Mouse (Mus musculus): ENCODE data around the gene Mllt6.
A peak's percentile ranks its signal among the peaks of the same experiment; 100 is the strongest.
"Not testable (repeated sequence)": the region's sequence is repeated elsewhere in the genome, so short reads cannot be mapped to it uniquely, and the experiment has no call there.

Mllt6 gene

GRCm38 (mm10) chr11:97644834-97645233 lies 18.4 kb upstream of the Mllt6 start:
- DNase-seq (ENCODE audit: extremely low spot score), result peak; percentile 71

GRCm38 (mm10) chr11:97648541-97648940 lies 14.7 kb upstream of the Mllt6 start:
- DNase-seq (ENCODE audit: extremely low spot score), result not testable (repeated sequence)

- DNase-seq (ENCODE audit: extremely low spot score), result no peak
Observed at GRCm38 (mm10) chr11:97650341-97650740, 12.9 kb upstream of the Mllt6 start.

GRCm38 (mm10) chr11:97653376-97653775 lies 9.8 kb upstream of the Mllt6 start:
- not testable (repeated sequence) for DNase-seq (ENCODE audit: extremely low spot score)

DNA sequence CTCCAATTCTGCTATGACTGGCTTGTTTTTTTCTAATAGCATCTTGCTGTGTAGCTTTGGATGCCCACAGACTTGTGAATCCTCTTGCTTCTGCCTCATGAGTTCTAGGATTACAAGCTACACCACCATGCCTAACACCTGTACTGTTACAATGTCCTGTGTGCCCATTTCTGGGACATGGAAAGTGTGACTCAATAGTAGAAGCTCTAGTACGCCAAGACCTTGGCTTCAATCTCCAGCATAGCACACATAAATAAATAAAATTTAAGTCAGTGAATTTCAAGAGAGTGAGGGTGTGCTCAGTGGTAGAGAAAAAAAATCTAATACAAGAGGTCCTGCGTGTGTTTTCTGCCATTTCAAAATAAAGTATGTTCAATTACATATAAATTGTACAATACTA lies 9.0 kb upstream of the Mllt6 start:
- DNase-seq (ENCODE audit: extremely low spot score), result no peak

DNA sequence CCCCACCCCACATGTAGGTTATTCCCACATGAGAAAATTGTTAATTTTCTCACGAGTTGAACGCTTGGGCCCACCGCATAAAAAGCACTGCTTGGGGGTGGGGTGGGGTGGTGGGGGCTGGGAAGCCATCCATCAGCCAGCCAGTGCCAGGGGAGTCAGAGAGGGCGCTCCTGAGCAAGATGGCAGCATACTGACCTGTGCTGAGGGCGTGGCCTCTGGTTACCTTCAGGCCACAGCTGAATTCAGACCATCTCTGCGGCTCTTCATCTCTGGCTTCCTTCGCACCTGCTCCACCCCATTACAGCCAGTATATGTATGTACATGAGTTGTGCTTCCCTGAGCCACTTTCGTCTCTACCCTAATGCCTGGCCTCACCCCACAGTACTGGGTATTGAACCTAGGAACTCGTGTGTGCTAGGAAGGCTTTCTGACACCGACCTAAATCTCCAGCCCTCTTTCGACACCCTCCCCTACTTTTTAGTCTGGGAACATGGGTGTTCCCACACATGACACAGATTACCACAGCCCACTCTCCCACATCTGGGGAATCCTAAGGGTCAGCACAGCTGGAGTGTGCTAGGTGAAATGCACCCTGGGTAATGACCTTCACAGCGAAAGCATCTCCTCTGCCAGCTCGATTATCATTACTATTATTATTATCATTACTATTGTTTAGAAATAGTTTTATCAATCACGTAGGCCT lies 6.8 kb upstream of the Mllt6 start:
- no peak for DNase-seq (ENCODE audit: extremely low spot score)

DNA sequence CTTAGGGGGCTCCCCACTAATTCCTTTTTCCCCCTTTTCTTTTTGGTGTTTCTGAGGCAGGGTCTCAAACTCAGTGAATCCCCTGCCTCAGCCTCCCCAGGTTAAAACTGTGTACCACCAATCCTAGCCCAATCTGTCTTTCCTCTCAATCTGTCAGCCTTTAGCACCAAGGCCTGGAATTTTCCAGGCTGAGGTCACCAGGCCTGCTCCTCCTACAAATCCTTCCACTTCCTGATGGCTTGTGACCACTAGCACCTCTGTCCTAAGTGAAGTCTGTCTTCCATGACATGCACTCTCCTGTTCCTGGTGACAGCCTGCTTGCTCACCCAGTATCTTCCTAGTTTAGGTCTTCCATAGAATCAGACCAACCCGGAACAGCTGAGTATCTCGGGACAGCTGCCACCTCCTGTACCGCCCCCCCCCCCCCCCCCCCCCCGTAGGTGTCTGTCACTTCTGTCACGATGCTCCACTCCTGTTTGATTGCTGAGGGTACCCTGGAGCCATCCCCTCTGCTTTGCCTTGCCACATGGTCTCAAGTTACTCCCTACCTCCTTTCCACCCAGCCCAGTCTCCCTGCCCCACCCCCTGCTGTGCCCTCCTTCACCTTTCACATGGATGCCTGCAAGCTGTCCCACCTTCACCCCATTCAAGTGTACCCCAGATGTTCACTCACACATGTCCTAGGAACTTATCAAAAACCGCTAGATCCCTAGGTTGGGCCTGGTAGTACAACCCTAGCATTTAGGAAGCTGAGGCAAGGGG lies 5.8 kb upstream of the Mllt6 start:
- no peak for DNase-seq (ENCODE audit: extremely low spot score)

GRCm38 (mm10) chr11:97657967-97658366 lies 5.2 kb upstream of the Mllt6 start:
- not testable (repeated sequence) for DNase-seq (ENCODE audit: extremely low spot score)

DNA sequence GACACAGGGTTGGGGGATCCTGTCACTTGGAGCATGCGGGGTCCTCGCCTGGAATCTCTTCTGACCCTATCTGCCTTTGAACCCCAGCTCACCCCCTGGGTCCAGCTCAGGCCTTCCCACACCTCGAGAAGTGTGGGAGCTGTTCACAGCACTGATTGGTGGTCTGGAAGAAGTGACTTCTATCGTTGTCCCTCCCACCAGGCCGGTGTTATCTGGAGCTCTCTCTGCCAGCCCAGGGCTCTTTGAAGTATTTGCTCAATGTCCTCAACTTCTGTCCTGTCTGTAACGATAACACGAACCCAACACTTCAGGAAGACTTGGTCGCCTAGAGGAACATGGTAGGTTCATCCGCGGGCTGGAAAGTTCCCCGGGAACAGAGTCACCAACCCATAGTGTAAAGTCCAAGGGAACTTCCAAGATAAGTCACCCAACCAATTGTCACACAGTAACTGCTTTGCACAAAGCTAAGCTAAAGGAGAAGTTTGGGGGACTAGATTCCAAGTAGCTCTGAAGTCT lies 4.4 kb upstream of the Mllt6 start:
- DNase-seq (ENCODE audit: extremely low spot score), result no peak

DNA sequence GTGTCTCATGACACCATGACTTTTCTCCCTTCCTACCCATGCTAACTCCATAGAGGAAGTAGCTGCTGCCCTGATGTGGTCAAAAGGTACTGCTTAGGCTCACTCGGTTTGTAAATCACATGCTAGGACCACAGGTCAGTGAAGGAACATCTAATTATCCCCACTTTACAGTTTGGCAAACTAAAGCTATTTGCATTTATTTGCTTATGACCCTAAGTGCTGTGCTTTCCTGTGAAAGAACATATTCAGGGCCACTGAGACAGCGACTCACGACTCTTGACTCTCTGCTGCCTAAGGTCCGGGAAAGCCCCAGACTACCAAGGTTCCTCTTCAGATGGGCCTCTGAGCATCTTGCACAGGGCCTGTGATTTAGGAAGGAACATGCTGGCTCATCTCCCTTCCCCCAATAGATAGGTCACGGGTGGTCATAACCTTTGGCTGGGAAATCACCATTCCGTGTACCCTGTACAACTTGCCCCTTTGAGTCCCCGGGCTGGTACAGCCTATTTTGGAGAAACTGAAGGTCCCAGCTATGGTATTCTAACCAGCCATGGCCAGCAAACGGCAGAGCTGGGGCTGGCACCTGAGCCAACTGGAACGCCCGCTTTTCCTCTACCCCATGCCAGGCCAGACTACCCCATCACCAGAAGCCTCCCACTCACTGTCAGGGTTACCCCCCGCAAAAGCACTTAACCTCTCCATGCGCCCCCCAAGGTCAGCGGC lies 3.8 kb upstream of the Mllt6 start:
- DNase-seq (ENCODE audit: extremely low spot score), result no peak

GRCm38 (mm10) chr11:97659990-97660714 lies 3.1 kb upstream of the Mllt6 start:
- peak; percentile 87 for DNase-seq (ENCODE audit: extremely low spot score)

DNA sequence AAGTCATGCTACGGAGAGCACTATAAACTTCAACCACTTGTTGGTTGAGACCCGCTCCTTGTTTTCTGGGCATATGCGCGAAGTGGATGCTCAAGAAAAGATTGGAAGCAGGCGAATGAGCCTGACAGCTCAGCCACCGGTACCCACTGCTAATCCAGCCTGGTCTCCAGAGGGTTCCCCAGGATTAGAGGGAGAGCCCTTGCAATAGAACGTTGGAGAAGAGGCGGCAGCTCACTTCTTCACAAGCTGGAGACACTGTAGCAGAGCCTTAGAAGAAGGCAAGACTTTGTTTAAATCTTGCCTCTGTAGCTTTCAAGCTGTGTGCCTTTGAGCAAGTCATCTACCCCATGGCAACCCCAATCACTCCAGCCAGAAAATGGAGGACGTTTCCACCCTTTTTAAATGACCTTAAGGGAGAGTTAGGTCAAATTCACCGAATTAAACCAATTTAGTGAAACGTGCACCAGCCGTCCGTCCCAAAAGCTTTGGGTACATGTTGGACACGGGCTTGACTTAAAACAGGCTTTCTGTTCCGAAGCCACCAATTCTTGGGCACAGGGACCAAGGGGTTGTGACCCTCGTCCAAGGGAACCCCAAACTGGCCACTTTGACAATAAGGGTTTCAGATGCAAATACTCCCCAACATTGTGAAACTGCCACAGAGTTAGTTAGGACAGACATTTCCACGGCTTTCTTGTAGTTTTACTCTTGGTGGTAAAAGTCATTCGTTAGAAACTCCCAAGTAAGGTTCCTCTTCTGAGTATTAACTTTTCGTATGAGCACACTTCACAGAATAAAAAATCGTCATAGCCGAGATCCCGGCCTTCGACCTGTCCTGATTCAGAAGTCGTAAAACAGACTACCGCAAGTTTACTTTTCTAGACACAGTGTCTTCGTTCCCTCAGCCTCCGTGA lies 2.2 kb upstream of the Mllt6 start:
- peak; percentile 24 for DNase-seq (ENCODE audit: extremely low spot score)

DNA sequence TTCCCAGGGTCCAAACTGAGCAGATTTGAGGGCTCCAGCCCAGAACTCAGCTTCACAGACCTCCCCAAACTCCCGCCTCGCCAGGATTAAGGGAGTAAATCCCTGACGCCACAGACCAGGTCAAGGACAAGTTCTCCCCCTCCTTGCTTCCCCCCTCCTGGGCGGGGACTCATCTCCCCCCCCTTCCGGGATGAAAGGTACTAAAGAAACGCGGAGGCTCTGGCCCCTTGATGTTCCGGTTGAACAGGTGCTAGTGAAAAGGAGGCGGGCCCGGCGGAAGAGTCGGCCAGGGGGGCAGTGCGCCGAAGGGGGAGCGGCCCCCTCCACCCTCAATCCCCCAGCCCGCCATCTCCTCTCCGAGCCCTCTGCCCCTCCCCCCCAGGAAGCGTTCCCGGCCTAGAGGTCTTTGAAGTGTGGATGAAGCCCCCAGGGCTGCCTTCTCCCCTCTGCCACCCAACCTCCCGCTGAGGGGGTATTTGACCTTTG lies 1.5 kb upstream of the Mllt6 start:
- DNase-seq (ENCODE audit: extremely low spot score), result peak; percentile 77

DNA sequence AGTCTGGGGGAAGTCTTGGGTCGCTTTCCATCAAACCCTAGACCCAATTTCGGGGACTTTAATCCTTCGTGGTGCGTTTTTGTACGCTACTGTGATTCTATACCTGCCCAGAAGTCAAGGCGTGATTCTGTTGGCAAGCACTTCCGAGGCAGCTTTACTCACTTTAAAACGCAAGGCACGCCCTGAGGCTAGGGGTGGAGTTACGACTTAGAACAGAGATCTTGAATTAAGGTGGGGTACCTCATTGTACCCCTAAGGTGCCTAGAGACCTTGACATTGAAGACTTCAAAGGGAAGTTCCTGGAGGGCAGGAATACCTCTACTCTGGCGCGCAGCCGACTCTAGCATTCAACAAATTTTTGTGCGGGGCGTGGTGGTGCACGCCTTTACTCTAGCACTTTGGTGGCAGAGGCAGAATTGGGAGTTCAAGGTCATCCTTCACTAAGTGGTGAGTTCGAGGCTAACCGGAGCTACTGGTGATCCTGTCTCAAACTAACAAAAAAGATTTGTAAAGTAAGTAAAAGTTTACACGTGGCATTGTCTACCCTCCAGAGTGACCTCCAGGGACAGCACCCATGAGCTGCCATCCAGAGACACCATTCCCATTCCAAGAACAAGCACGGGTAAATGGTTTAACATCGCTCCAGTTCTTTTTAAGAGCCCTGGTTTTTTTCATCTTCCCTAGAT lies 864 bp upstream of the Mllt6 start:
- no peak for DNase-seq (ENCODE audit: extremely low spot score)

- DNase-seq (ENCODE audit: extremely low spot score), result peak; percentile 71
Observed at GRCm38 (mm10) chr11:97663528-97664338, 519 bp downstream of the Mllt6 start.

GRCm38 (mm10) chr11:97664339-97664665 lies 1.1 kb downstream of the Mllt6 start:
- no peak for DNase-seq (ENCODE audit: extremely low spot score)

DNA sequence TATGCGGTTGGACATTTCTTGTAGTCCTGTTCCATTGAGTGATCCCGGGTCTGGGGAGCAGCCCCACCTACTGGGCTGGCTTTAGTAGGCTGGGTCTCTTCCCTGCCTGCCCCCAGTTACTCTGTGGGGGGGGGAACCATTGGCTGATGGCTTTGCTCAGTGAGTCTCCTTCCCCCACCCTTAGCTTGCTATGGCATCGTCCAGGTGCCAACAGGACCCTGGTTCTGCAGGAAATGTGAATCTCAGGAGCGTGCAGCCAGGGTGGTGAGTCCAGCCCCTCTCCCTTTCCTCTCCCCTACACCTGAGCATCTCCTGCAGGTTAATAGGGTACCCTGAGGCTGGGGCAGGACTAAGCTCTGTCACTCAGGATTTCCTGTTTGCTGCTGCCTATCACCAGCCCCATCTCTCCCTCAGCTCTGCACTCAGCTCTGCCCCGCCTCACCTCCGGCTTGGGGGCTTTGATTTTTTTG lies 1.6 kb downstream of the Mllt6 start:
- DNase-seq (ENCODE audit: extremely low spot score), result no peak

DNA sequence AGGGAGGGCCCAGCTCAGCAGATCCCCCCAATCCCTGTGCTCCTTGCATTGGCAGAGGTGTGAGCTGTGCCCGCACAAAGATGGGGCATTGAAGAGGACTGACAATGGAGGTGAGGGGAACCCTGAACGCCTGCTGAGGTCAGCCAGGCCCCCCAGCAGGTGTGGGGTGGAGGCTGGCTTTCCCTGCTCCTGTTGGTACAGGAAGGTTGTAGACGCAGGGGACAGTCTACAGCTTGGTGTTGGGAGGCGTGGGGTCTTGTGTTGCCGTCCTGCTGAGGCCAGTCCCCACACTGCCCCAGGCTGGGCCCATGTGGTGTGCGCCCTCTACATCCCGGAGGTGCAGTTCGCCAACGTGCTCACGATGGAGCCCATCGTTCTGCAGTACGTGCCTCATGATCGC lies 2.2 kb downstream of the Mllt6 start:
- DNase-seq (ENCODE audit: extremely low spot score), result no peak

DNA sequence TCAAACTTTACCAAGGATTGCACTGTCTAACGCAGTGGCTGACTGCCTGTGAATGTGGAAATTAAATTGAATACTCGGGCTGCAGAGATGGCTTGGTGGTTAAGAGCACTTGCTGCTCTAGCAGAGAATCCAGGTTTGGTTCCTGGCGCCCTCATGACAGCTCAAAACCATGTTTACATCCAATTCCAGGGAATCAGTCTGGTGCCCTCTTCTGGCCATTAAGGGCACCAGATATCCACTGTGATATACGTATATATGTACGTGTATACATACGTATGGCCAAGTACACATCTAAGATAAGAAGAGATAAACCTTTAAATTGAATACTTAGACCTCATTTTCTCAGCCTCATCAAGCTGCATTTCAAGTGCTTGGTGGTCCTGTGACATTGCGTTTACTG lies 3.0 kb downstream of the Mllt6 start:
- DNase-seq (ENCODE audit: extremely low spot score), result no peak
